In the genomic region with DNA sequence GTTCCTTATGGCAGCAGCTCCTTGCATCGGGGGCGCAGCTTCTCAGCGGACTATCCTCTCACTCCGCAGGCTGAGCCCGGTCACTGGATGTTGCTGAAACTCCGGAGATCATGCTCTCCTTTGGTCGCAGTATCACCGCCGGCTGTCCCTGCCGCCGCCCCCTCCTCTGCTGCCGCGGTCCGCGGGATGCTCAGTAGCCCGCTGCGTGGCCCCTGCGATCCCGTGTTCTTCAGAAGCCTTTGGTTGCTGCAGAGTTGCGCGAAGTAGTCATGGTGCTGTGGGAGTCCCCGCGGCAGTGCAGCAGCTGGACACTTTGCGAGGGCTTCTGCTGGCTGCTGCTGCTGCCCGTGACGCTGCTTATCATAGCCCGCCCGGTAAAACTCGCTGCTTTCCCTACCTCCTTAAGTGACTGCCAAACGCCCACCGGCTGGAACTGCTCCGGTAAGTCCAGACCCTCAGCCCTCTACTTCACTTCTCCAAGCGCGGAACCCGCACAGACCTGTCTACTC, we compare ENCODE assay signal across 8 mouse cellular contexts. TPM values are rescaled to one million over a fixed set of nuclear protein-coding genes. Genes with fewer than 3 reads are reported as not detected.
DNase-seq lines count a peak whose midpoint lies in the region; ATAC-seq and TF ChIP-seq lines count a peak whose summit lies in the region.

No protein-coding gene starts in this region.

- peaks cover 8% of the 10 kb centered on the region for H3K4me1 ChIP-seq in heart, embryonic 16.5 days (ENCODE audit: control insufficient read depth, insufficient read depth, low read length)
- H3K4me1 ChIP-seq in midbrain, postnatal 0 days (ENCODE audit: insufficient read depth, low read length) = 0 out of 2 replicates have a peak, but pooled peaks cover 2% of the 10 kb centered on the region

- no peaks in the 10 kb centered on the region for H3K36me3 ChIP-seq in heart, embryonic 16.5 days (ENCODE audit: control insufficient read depth, insufficient read depth)
- H3K36me3 ChIP-seq in midbrain, postnatal 0 days (ENCODE audit: insufficient read depth, low read length) = no peaks in the 10 kb centered on the region

- TF ChIP-seq CTCF in midbrain, postnatal 0 days (IDR thresholded peaks at IDR 0.05) = no peak

- no peaks in the 10 kb centered on the region for H3K9me3 ChIP-seq in heart, embryonic 16.5 days (replicated peaks; ENCODE audit: control insufficient read depth, low read length)
- no peaks in the 10 kb centered on the region for H3K9me3 ChIP-seq in midbrain, postnatal 0 days (ENCODE audit: low read length)

- peaks cover 28% of the 10 kb centered on the region for H3K27me3 ChIP-seq in heart, embryonic 16.5 days (ENCODE audit: control insufficient read depth, insufficient read depth, low read length)
- H3K27me3 ChIP-seq in midbrain, postnatal 0 days (ENCODE audit: insufficient read depth, low read length) = no peaks in the 10 kb centered on the region

- ATAC-seq in heart, embryonic 16.5 days (replicated peaks; ENCODE audit: extremely low read depth, insufficient read depth, low FRiP score) = peak; percentile 30; the same call in 1 of the 2 replicates
- ATAC-seq in midbrain, postnatal 0 days (ENCODE audit: low FRiP score) = peak; percentile 45
- ATAC-seq in inflammation-experienced regulatory T-cells, adult 6 months = no peak

- peak; percentile 51 for DNase-seq in embryo, embryonic 10.5 days (ENCODE audit: low spot score)
- no peak for DNase-seq in embryo, embryonic 9.5 days (ENCODE audit: extremely low spot score)
- DNase-seq in urinary bladder, postnatal 14 days (ENCODE audit: low spot score) = peak; percentile 6
- DNase-seq in urinary bladder, adult 2 months (ENCODE audit: low spot score) = no peak
- peak; percentile 32 to 51 for DNase-seq in left cerebral cortex, postnatal 10 days (ENCODE audit: extremely low spot score in 1 of 2, low spot score in 2 of 2)
- DNase-seq in midbrain, postnatal 0 days (ENCODE audit: low spot score) = peak; percentile 33

- peak overlapping the region; percentile 43 for H3K9ac ChIP-seq in heart, embryonic 16.5 days (ENCODE audit: low read length)
- peak overlapping the region; percentile 91 for H3K9ac ChIP-seq in midbrain, postnatal 0 days (replicated peaks; ENCODE audit: low read length, poor library complexity, severe bottlenecking)

- H3K4me3 ChIP-seq in heart, embryonic 16.5 days (ENCODE audit: low read length) = peak overlapping the region; percentile 72
- peak overlapping the region; percentile 79 for H3K4me3 ChIP-seq in midbrain, postnatal 0 days (ENCODE audit: low read depth, low read length)

- WGBS in heart, embryonic 16.5 days = under 1% methylated on average over 35 of the region's 35 CpGs
- WGBS in midbrain, postnatal 0 days = 0% methylated on average over 33 of the region's 35 CpGs

- intact Hi-C loops in left cerebral cortex, postnatal 10 days (cut with DNase I) = loop anchor here (10.0 kb wide), 1 partner anchor 407 kb away; no protein-coding TSS in a partner anchor

- H3K27ac ChIP-seq in heart, embryonic 16.5 days (ENCODE audit: low read length) = no peak overlapping the region
- peak overlapping the region; percentile 98 for H3K27ac ChIP-seq in midbrain, postnatal 0 days (ENCODE audit: low read depth, low read length)

- H3K4me2 ChIP-seq in heart, embryonic 16.5 days (ENCODE audit: low read depth, low read length) = peak overlapping the region; percentile 97
- H3K4me2 ChIP-seq in midbrain, postnatal 0 days (ENCODE audit: low read depth, low read length, poor library complexity, severe bottlenecking) = peak overlapping the region; percentile 92

RNA-seq across cellular contexts. Expression of gene Tmeff2, which starts 27.3 kb away (rescaled TPM):
- polyA plus RNA-seq in urinary bladder, adult 2 months (2012; rRNA removed) = 5.0 and 5.7 TPM in 2 replicates
- polyA plus RNA-seq in heart, embryonic 16.5 days (2015; fragmentation: Nextera tagmentation; extraction: Ambion mirVana) = 2.2 and 2.4 TPM in 2 replicates
- 10 to 100 TPM; 38.6 to 41.4 TPM for total RNA-seq in left cerebral cortex, postnatal 10 days (2021)
- total RNA-seq in midbrain, postnatal 0 days (2014; rRNA removed) = 46.9 and 49.3 TPM in 2 replicates
- polyA plus RNA-seq in midbrain, postnatal 0 days (2015; fragmentation: Nextera tagmentation; extraction: Ambion mirVana) = 80.1 and 85.6 TPM in 2 replicates
- polyA plus RNA-seq in inflammation-experienced regulatory T-cells, adult 6 months (2017; shearing (Covaris generic)) = not detected

Comparison
In these comparisons a context has a peak if more than half of its experiments do, and no peak if none do; other contexts are left out.
1. DNase-seq: peak in embryo, embryonic 10.5 days (single experiment), urinary bladder, postnatal 14 days (single experiment), left cerebral cortex, postnatal 10 days (2 of 2) and midbrain, postnatal 0 days (single experiment); none in embryo, embryonic 9.5 days (single experiment) and urinary bladder, adult 2 months (single experiment).
2. RNA of gene Tmeff2, which starts 27.3 kb away (polyA plus RNA-seq): 80.1 to 85.6 TPM in midbrain, postnatal 0 days; 5.0 to 5.7 TPM in urinary bladder, adult 2 months, 2.2 to 2.4 TPM in heart, embryonic 16.5 days and not detected in inflammation-experienced regulatory T-cells, adult 6 months; every median in the first group is over 10 times any median in the second.